Mouse (Mus musculus): ENCODE measurements around the gene Dcaf6. TPM values are rescaled to one million over a fixed set of nuclear protein-coding genes. Genes with fewer than 3 reads are reported as not detected.

The Dcaf6 gene
- total RNA-seq, 1 experiment: 10.2 TPM

DNA sequence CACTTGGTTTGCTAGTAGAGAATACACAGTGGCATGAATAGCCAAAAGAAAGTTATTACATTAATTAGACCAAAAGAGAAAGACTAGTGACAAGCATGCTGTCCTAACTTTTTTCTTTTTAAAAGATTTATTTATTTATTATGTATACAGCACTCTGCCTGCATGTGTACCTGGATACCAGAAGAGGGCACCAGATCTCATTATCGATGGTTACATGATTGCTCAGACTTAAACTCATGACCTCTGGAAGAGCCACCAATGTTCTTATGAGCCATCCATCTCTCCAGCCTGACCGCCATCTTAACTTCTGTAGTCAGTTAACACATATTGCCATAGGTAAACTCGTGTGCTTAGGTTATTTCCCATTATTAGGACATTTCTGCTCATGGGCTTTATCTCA lies 95.2 kb downstream of the Dcaf6 start:
- TF ChIP-seq CHD2 (IDR thresholded peaks at IDR 0.05; ENCODE audit: low read depth, low read length) (no peak), ZC3H11A (IDR thresholded peaks at IDR 0.05; ENCODE audit: borderline replicate concordance, low read depth, low read length) (no peak), MAFK (IDR thresholded peaks at IDR 0.05; ENCODE audit: insufficient read depth, low read depth, low read length) (no peak), HCFC1 (IDR thresholded peaks at IDR 0.05; ENCODE audit: borderline replicate concordance, insufficient read depth, low read length) (no peak), ZNF384 (IDR thresholded peaks at IDR 0.05; ENCODE audit: low read depth, low read length) (no peak)

GRCm38 (mm10) chr1:165363271-165363670 lies 97.0 kb downstream of the Dcaf6 start:
- in situ Hi-C loops (cut with MboI; ENCODE audit: low sequenced_read_pairs in 2 of 2, unreplicated experiment in 2 of 2): no loop called here
- no peak for TF ChIP-seq CHD2 (IDR thresholded peaks at IDR 0.05; ENCODE audit: low read depth, low read length)
- no peak for TF ChIP-seq MAFK (IDR thresholded peaks at IDR 0.05; ENCODE audit: insufficient read depth, low read depth, low read length)
- TF ChIP-seq ZC3H11A (IDR thresholded peaks at IDR 0.05; ENCODE audit: borderline replicate concordance, low read depth, low read length): no peak
- TF ChIP-seq HCFC1 (IDR thresholded peaks at IDR 0.05; ENCODE audit: borderline replicate concordance, insufficient read depth, low read length): no peak
- no peak for TF ChIP-seq ZNF384 (IDR thresholded peaks at IDR 0.05; ENCODE audit: low read depth, low read length)
- DNase-seq (ENCODE audit: low read depth, low spot score): no peak
- Histone ChIP-seq H3K9me3 (ENCODE audit: control insufficient read depth, insufficient read depth, low read depth, low read length) (no peaks in the 10 kb centered on the region), H3K9ac (ENCODE audit: insufficient read depth, low read depth, low read length, poor library complexity, severe bottlenecking) (no peak overlapping the region), H3K4me1 (ENCODE audit: control insufficient read depth in 2 of 2, insufficient read depth in 2 of 2, low read length in 2 of 2, poor library complexity in 1 of 2) (no peaks in the 10 kb centered on the region), H3K27ac (ENCODE audit: insufficient read depth, low read depth, low read length, poor library complexity, severe bottlenecking) (no peak overlapping the region), H3K36me3 (ENCODE audit: control insufficient read depth, insufficient read depth, low read length, poor library complexity, severe bottlenecking) (no peaks in the 10 kb centered on the region), H3K4me3 (ENCODE audit: insufficient read depth in 1 of 2, low read depth in 1 of 2, low read length in 2 of 2, poor library complexity in 1 of 2, severe bottlenecking in 1 of 2) (no peak overlapping the region)

More for the DNA sequence above, 95.2 kb downstream of the Dcaf6 start:
- Histone ChIP-seq H3K9me3 (ENCODE audit: control insufficient read depth, insufficient read depth, low read depth, low read length) (no peaks in the 10 kb centered on the region), H3K36me3 (ENCODE audit: control insufficient read depth, insufficient read depth, low read length, poor library complexity, severe bottlenecking) (no peaks in the 10 kb centered on the region), H3K4me3 (ENCODE audit: insufficient read depth in 1 of 2, low read depth in 1 of 2, low read length in 2 of 2, poor library complexity in 1 of 2, severe bottlenecking in 1 of 2) (no peak overlapping the region), H3K9ac (ENCODE audit: insufficient read depth, low read depth, low read length, poor library complexity, severe bottlenecking) (no peak overlapping the region), H3K4me1 (ENCODE audit: control insufficient read depth in 2 of 2, insufficient read depth in 2 of 2, low read length in 2 of 2, poor library complexity in 1 of 2) (no peaks in the 10 kb centered on the region), H3K27ac (ENCODE audit: insufficient read depth, low read depth, low read length, poor library complexity, severe bottlenecking) (no peak overlapping the region)
- no peak for DNase-seq (ENCODE audit: low read depth, low spot score)
- in situ Hi-C loops (cut with MboI; ENCODE audit: low sequenced_read_pairs in 2 of 2, unreplicated experiment in 2 of 2): no loop called here

DNA sequence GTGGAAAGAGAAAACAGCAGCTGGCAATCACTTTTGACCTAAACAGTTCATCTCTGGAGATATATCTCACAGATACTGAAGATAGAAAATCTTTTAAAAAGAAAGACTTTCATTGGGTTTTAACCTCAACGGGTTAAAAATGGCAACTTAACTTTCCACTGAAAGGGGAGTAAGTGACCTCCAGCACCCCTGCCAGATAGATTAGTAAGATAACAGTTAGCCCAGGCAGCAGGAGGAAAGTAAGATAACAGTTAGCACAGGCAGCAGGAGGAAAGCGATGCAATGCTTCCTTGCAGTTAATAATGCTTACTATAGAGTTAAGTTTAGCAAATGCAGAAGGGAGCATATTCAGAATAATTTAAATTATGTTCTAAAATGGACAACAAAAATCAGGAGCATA lies 103.9 kb downstream of the Dcaf6 start:
- DNase-seq (ENCODE audit: low read depth, low spot score): no peak
- no peak overlapping the region for H3K27ac ChIP-seq (ENCODE audit: insufficient read depth, low read depth, low read length, poor library complexity, severe bottlenecking)
- in situ Hi-C loops (cut with MboI; ENCODE audit: low sequenced_read_pairs in 2 of 2, unreplicated experiment in 2 of 2): no loop called here
- no peak overlapping the region for H3K4me3 ChIP-seq (ENCODE audit: insufficient read depth in 1 of 2, low read depth in 1 of 2, low read length in 2 of 2, poor library complexity in 1 of 2, severe bottlenecking in 1 of 2)
- H3K4me1 ChIP-seq (ENCODE audit: control insufficient read depth in 2 of 2, insufficient read depth in 2 of 2, low read length in 2 of 2, poor library complexity in 1 of 2): no peaks in the 10 kb centered on the region
- H3K36me3 ChIP-seq (ENCODE audit: control insufficient read depth, insufficient read depth, low read length, poor library complexity, severe bottlenecking): no peaks in the 10 kb centered on the region
- no peak overlapping the region for H3K9ac ChIP-seq (ENCODE audit: insufficient read depth, low read depth, low read length, poor library complexity, severe bottlenecking)
- H3K9me3 ChIP-seq (ENCODE audit: control insufficient read depth, insufficient read depth, low read depth, low read length): no peaks in the 10 kb centered on the region
- TF ChIP-seq HCFC1 (IDR thresholded peaks at IDR 0.05; ENCODE audit: borderline replicate concordance, insufficient read depth, low read length) (no peak), ZNF384 (IDR thresholded peaks at IDR 0.05; ENCODE audit: low read depth, low read length) (no peak), CHD2 (IDR thresholded peaks at IDR 0.05; ENCODE audit: low read depth, low read length) (no peak), MAFK (IDR thresholded peaks at IDR 0.05; ENCODE audit: insufficient read depth, low read depth, low read length) (no peak), ZC3H11A (IDR thresholded peaks at IDR 0.05; ENCODE audit: borderline replicate concordance, low read depth, low read length) (no peak)

DNA sequence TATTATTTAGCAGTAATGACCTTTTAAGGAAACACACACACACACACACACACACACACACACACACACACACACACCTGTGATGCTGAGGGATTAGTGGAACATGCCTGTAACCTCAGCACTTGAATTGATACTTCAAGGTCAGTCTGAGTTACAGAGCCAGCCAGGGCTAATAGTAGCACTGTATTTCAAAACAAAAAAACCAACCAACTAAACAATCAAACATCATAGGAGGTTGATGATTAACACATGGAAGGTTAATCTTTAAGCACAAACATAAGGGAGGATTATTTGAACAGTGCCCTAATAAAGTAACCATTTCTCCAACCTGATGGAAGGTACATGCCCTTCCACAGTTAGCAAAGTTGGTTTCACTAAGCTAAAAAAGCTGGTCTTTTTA lies 111.6 kb downstream of the Dcaf6 start:
- H3K4me3 ChIP-seq (ENCODE audit: insufficient read depth in 1 of 2, low read depth in 1 of 2, low read length in 2 of 2, poor library complexity in 1 of 2, severe bottlenecking in 1 of 2): no peak overlapping the region
- in situ Hi-C loops (cut with MboI; ENCODE audit: low sequenced_read_pairs in 2 of 2, unreplicated experiment in 2 of 2): no loop called here
- H3K9me3 ChIP-seq (ENCODE audit: control insufficient read depth, insufficient read depth, low read depth, low read length): no peaks in the 10 kb centered on the region
- no peak for TF ChIP-seq ZC3H11A (IDR thresholded peaks at IDR 0.05; ENCODE audit: borderline replicate concordance, low read depth, low read length)
- TF ChIP-seq MAFK (IDR thresholded peaks at IDR 0.05; ENCODE audit: insufficient read depth, low read depth, low read length): no peak
- no peak for TF ChIP-seq CHD2 (IDR thresholded peaks at IDR 0.05; ENCODE audit: low read depth, low read length)
- TF ChIP-seq HCFC1 (IDR thresholded peaks at IDR 0.05; ENCODE audit: borderline replicate concordance, insufficient read depth, low read length): no peak
- no peak for TF ChIP-seq ZNF384 (IDR thresholded peaks at IDR 0.05; ENCODE audit: low read depth, low read length)
- H3K36me3 ChIP-seq (ENCODE audit: control insufficient read depth, insufficient read depth, low read length, poor library complexity, severe bottlenecking): no peaks in the 10 kb centered on the region
- H3K27ac ChIP-seq (ENCODE audit: insufficient read depth, low read depth, low read length, poor library complexity, severe bottlenecking): no peak overlapping the region
- no peaks in the 10 kb centered on the region for H3K4me1 ChIP-seq (ENCODE audit: control insufficient read depth in 2 of 2, insufficient read depth in 2 of 2, low read length in 2 of 2, poor library complexity in 1 of 2)
- no peak for DNase-seq (ENCODE audit: low read depth, low spot score)
- H3K9ac ChIP-seq (ENCODE audit: insufficient read depth, low read depth, low read length, poor library complexity, severe bottlenecking): no peak overlapping the region

DNA sequence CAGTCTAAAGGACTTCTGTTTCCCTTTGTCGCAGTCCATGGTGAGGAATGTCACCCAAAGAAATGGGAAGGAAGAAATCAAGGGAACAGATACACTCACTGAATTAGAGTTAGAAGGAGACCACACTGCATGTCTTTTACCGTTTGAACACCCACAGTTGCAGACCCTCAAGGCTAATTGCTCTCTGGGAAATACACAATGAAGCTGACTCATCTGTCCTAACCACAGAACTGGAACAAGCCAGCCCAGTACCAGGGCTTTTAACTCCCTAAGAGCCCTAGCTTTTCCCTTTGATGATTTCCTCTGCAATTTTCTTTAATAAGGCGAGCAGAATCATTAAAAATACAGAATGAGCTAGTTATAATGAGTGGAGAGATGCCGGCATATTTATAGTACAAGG lies 115.8 kb downstream of the Dcaf6 start:
- in situ Hi-C loops (cut with MboI; ENCODE audit: low sequenced_read_pairs in 2 of 2, unreplicated experiment in 2 of 2): no loop called here
- no peak overlapping the region for H3K9ac ChIP-seq (ENCODE audit: insufficient read depth, low read depth, low read length, poor library complexity, severe bottlenecking)
- DNase-seq (ENCODE audit: low read depth, low spot score): no peak
- H3K36me3 ChIP-seq (ENCODE audit: control insufficient read depth, insufficient read depth, low read length, poor library complexity, severe bottlenecking): no peaks in the 10 kb centered on the region
- H3K4me3 ChIP-seq (ENCODE audit: insufficient read depth in 1 of 2, low read depth in 1 of 2, low read length in 2 of 2, poor library complexity in 1 of 2, severe bottlenecking in 1 of 2): no peak overlapping the region
- H3K27ac ChIP-seq (ENCODE audit: insufficient read depth, low read depth, low read length, poor library complexity, severe bottlenecking): no peak overlapping the region
- no peaks in the 10 kb centered on the region for H3K9me3 ChIP-seq (ENCODE audit: control insufficient read depth, insufficient read depth, low read depth, low read length)
- H3K4me1 ChIP-seq (ENCODE audit: control insufficient read depth in 2 of 2, insufficient read depth in 2 of 2, low read length in 2 of 2, poor library complexity in 1 of 2): no peaks in the 10 kb centered on the region
- no peak for TF ChIP-seq ZNF384 (IDR thresholded peaks at IDR 0.05; ENCODE audit: low read depth, low read length)
- TF ChIP-seq ZC3H11A (IDR thresholded peaks at IDR 0.05; ENCODE audit: borderline replicate concordance, low read depth, low read length): no peak
- TF ChIP-seq MAFK (IDR thresholded peaks at IDR 0.05; ENCODE audit: insufficient read depth, low read depth, low read length): no peak
- no peak for TF ChIP-seq CHD2 (IDR thresholded peaks at IDR 0.05; ENCODE audit: low read depth, low read length)
- TF ChIP-seq HCFC1 (IDR thresholded peaks at IDR 0.05; ENCODE audit: borderline replicate concordance, insufficient read depth, low read length): no peak

All from ES-E14 (cell line).